Mouse (Mus musculus) testis, adult 2 months (tissue): Measurements from ENCODE around the gene Ankrd37.

Source experiments
- CTCF ChIP-seq: fragments of 200-500 bp; IDR thresholded peaks from 2 replicates; pipeline ENCODE4 v1.5.1; 2012; ENCODE audit warnings: low read depth, mild to moderate bottlenecking, inconsistent platforms, low read length, moderate library complexity; ENCODE audit not compliant: control insufficient read depth, insufficient read depth, insufficient replicate concordance
- POLR2A ChIP-seq: fragments of 200-500 bp; IDR thresholded peaks from 2 replicates; pipeline ENCODE4 v1.6.1; 2012; ENCODE audit warnings: low read depth, mild to moderate bottlenecking, inconsistent platforms, low read length, moderate library complexity; ENCODE audit not compliant: control insufficient read depth

GRCm38 (mm10) chr8:45986665-45987064 lies 18.8 kb downstream of the Ankrd37 start:
- TF ChIP-seq POLR2A (no peak), CTCF (no peak)
